Mouse (Mus musculus): ENCODE results near the gene Snap47. TPM values are rescaled to one million over a fixed set of nuclear protein-coding genes. Genes with fewer than 3 reads are reported as not detected.
A peak's percentile ranks its signal among the peaks of the same experiment; 100 is the strongest.

Snap47 gene
- polyA plus RNA-seq, 1 experiment from 2014 or later: 96.7 TPM

DNA sequence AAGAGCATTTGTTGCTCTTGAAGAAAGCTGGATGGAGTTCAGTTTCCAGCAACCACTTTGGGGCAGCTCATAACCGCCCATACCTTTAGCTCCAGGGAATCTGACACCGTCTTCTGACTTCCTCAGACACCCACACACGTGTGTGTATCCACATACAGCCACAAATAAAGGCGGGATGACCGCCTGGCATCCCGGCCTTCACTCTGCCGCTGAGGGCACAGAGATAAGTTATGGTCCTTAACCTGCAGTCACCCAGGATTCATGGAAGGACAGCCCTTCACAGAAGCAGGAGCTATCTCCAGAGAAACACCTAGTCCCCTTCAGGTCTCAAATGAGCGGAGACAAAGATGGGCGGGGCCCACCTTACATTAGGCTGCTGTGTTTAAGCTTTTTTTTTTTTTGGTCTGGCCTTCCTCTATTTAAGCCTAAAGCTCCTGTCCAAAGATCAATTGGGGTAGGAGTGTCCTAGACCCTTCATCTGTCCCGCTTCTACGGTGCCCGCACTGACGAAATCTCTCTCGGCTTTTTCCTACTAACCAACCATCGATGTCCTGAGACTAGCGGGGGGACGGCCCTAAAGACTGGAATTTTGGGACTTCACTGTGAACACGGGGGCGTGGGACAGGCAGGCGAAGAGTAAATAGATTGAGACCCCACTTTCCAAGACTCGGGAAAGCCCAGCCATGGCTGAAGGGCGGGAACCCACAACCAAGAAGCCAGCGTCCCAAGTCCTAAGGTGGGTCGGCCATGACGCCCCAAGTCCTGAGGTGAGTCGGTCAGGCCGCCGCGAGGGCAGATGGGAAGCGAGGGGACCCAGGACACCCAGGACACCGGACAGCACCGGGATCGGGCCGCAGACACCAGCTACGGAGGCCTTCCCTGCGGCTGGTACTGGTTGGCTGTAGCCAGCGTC is 20.7 kb upstream of the Snap47 start:
- Histone ChIP-seq H3K36me3 (ENCODE audit: control insufficient read depth, insufficient read depth, low read length) (no peaks in the 10 kb centered on the region), H3K4me3 (ENCODE audit: low read depth, low read length) (peak overlapping the region; percentile 90), H3K9me3 (ENCODE audit: control insufficient read depth, low read length) (no peaks in the 10 kb centered on the region), H3K9ac (ENCODE audit: low read length) (peak overlapping the region; percentile 92), H3K4me1 (replicated peaks; ENCODE audit: control insufficient read depth, insufficient read depth, low read length) (peaks cover 6% of the 10 kb centered on the region), H3K4me2 (ENCODE audit: low read length) (peak overlapping the region; percentile 85), H3K27ac (ENCODE audit: low read depth) (peak overlapping the region; percentile 77), H3K27me3 (replicated peaks; ENCODE audit: control insufficient read depth, insufficient read depth, low read length) (no peaks in the 10 kb centered on the region)
- ATAC-seq (replicated peaks; ENCODE audit: low FRiP score, low TSS enrichment, low read depth) (peak; percentile 75), DNase-seq (ENCODE audit: low spot score) (no peak)
- WGBS: 5% methylated on average over 37 of the region's 37 CpGs

DNA sequence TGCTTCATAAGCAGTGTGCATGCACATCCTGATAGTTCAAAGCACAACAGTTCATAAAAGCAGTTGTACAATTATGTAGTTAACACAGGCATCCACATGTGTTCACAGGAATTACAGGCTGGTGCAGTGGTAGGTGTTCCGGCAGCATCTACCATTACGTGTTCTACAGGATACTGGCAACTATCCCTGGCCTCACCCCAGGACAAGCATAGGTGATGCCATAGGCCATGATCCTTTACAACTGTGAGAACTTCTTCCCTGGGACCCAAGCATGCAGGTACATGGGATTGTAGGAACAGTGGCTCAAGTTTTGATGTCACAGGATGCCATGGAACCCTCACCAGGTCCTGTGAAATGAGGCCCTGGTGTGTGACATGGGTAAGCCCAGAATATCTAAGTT is 9.5 kb upstream of the Snap47 start:
- H3K4me1 ChIP-seq (replicated peaks; ENCODE audit: control insufficient read depth, insufficient read depth, low read length): peaks cover 10% of the 10 kb centered on the region; the same call in 1 of the 2 replicates
- peaks cover 17% of the 10 kb centered on the region for H3K9me3 ChIP-seq (ENCODE audit: control insufficient read depth, low read length)
- peaks cover 59% of the 10 kb centered on the region for H3K36me3 ChIP-seq (ENCODE audit: control insufficient read depth, insufficient read depth, low read length)
- no peak overlapping the region for H3K27ac ChIP-seq (ENCODE audit: low read depth)
- ATAC-seq (replicated peaks; ENCODE audit: low FRiP score, low TSS enrichment, low read depth): no peak
- no peak overlapping the region for H3K9ac ChIP-seq (ENCODE audit: low read length)
- no peak for DNase-seq (ENCODE audit: low spot score)
- H3K4me2 ChIP-seq (ENCODE audit: low read length): no peak overlapping the region
- 95% methylated on average over 2 of the region's 2 CpGs for WGBS
- H3K4me3 ChIP-seq (ENCODE audit: low read depth, low read length): no peak overlapping the region
- H3K27me3 ChIP-seq (replicated peaks; ENCODE audit: control insufficient read depth, insufficient read depth, low read length): no peaks in the 10 kb centered on the region

GRCm38 (mm10) chr11:59458973-59459372 is 8.0 kb upstream of the Snap47 start:
- Histone ChIP-seq H3K4me3 (ENCODE audit: low read depth, low read length) (no peak overlapping the region), H3K9me3 (ENCODE audit: control insufficient read depth, low read length) (peaks cover 8% of the 10 kb centered on the region), H3K9ac (ENCODE audit: low read length) (no peak overlapping the region), H3K27ac (ENCODE audit: low read depth) (no peak overlapping the region), H3K4me2 (ENCODE audit: low read length) (no peak overlapping the region), H3K36me3 (ENCODE audit: control insufficient read depth, insufficient read depth, low read length) (peaks cover 66% of the 10 kb centered on the region), H3K4me1 (replicated peaks; ENCODE audit: control insufficient read depth, insufficient read depth, low read length) (peaks cover 10% of the 10 kb centered on the region; the same call in 1 of the 2 replicates), H3K27me3 (replicated peaks; ENCODE audit: control insufficient read depth, insufficient read depth, low read length) (no peaks in the 10 kb centered on the region)
- WGBS: 13% methylated on average over 5 of the region's 5 CpGs
- ATAC-seq (replicated peaks; ENCODE audit: low FRiP score, low TSS enrichment, low read depth): peak; percentile 62
- peak; percentile 66 for DNase-seq (ENCODE audit: low spot score)

GRCm38 (mm10) chr11:59456891-59457290 is 5.9 kb upstream of the Snap47 start:
- no peak for DNase-seq (ENCODE audit: low spot score)
- Histone ChIP-seq H3K27me3 (replicated peaks; ENCODE audit: control insufficient read depth, insufficient read depth, low read length) (no peaks in the 10 kb centered on the region), H3K9ac (ENCODE audit: low read length) (no peak overlapping the region), H3K9me3 (ENCODE audit: control insufficient read depth, low read length) (no peaks in the 10 kb centered on the region), H3K4me2 (ENCODE audit: low read length) (no peak overlapping the region), H3K4me1 (replicated peaks; ENCODE audit: control insufficient read depth, insufficient read depth, low read length) (peaks cover 10% of the 10 kb centered on the region; the same call in 1 of the 2 replicates), H3K27ac (ENCODE audit: low read depth) (no peak overlapping the region), H3K36me3 (ENCODE audit: control insufficient read depth, insufficient read depth, low read length) (peaks cover 63% of the 10 kb centered on the region), H3K4me3 (ENCODE audit: low read depth, low read length) (no peak overlapping the region)
- 95% methylated on average over 2 of the region's 2 CpGs for WGBS
- ATAC-seq (replicated peaks; ENCODE audit: low FRiP score, low TSS enrichment, low read depth): no peak

DNA sequence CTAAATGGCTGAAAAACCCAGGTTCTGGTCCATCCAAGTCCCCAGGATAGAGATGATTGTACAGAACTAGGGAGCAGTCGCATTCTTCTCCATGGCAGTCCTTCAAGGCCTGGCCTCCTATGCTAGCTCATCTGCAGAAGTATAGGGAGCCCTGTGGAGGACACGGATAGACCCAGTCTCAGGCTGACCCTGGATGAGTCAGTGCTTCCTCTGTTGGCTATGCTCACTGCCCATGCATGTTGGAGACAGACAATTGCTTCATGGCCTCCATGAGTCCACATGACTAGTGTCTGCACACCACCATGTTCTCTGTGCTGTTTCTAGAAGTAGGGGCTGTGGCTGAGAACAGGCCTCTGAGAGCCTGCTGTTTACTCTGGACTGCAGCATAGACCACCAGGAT is 5.4 kb upstream of the Snap47 start:
- no peak overlapping the region for H3K4me2 ChIP-seq (ENCODE audit: low read length)
- 92% methylated on average over 2 of the region's 2 CpGs for WGBS
- no peak for ATAC-seq (replicated peaks; ENCODE audit: low FRiP score, low TSS enrichment, low read depth)
- no peak overlapping the region for H3K9ac ChIP-seq (ENCODE audit: low read length)
- H3K27me3 ChIP-seq (replicated peaks; ENCODE audit: control insufficient read depth, insufficient read depth, low read length): no peaks in the 10 kb centered on the region
- no peak overlapping the region for H3K4me3 ChIP-seq (ENCODE audit: low read depth, low read length)
- no peaks in the 10 kb centered on the region for H3K9me3 ChIP-seq (ENCODE audit: control insufficient read depth, low read length)
- H3K36me3 ChIP-seq (ENCODE audit: control insufficient read depth, insufficient read depth, low read length): peaks cover 67% of the 10 kb centered on the region
- H3K4me1 ChIP-seq (replicated peaks; ENCODE audit: control insufficient read depth, insufficient read depth, low read length): peaks cover 10% of the 10 kb centered on the region; the same call in 1 of the 2 replicates
- H3K27ac ChIP-seq (ENCODE audit: low read depth): no peak overlapping the region
- no peak for DNase-seq (ENCODE audit: low spot score)

DNA sequence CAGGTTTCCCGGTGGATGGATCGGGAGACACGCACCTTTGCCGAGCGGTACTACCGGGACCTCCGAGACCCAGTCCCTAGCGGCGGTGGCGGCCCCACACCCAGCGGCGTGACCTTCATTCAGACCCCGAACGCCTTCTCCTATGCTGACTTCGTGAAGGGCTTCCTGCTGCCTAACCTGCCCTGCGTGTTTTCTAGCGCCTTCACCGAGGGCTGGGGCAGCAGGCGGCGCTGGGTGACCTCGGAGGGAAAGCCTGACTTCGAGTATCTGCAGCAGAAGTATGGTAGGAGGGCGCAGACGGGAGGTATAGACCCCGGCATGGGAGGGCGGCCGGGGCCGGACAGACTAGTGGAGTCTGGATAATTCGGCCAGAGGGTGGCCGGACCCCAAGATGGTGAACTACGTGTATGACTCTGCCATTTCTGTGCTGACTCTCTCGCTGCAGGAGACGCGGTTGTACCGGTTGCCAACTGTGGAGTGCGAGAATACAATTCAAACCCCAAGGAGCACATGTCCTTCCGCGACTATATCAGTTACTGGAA is 685 bp downstream of the Snap47 start:
- peak; percentile 78 for ATAC-seq (replicated peaks; ENCODE audit: low FRiP score, low TSS enrichment, low read depth)
- Histone ChIP-seq H3K27ac (ENCODE audit: low read depth) (peak overlapping the region; percentile 77; the same call in 1 of the 2 replicates), H3K9me3 (ENCODE audit: control insufficient read depth, low read length) (no peaks in the 10 kb centered on the region), H3K4me2 (ENCODE audit: low read length) (peak overlapping the region; percentile 95), H3K27me3 (replicated peaks; ENCODE audit: control insufficient read depth, insufficient read depth, low read length) (no peaks in the 10 kb centered on the region), H3K4me3 (ENCODE audit: low read depth, low read length) (peak overlapping the region; percentile 87), H3K4me1 (replicated peaks; ENCODE audit: control insufficient read depth, insufficient read depth, low read length) (peaks cover 16% of the 10 kb centered on the region), H3K9ac (ENCODE audit: low read length) (peak overlapping the region; percentile 75), H3K36me3 (ENCODE audit: control insufficient read depth, insufficient read depth, low read length) (peaks cover 38% of the 10 kb centered on the region)
- under 1% methylated on average over 38 of the region's 38 CpGs for WGBS
- DNase-seq (ENCODE audit: low spot score): no peak

GRCm38 (mm10) chr11:59449741-59450229 is 1.2 kb downstream of the Snap47 start, which contains the start of gene Jmjd4:
Gene Jmjd4, plus strand, starts transcription at chr11:59450045.
- under 1% methylated on average over 36 of the region's 40 CpGs for WGBS
- ATAC-seq (replicated peaks; ENCODE audit: low FRiP score, low TSS enrichment, low read depth): peak; percentile 94

GRCm38 (mm10) chr11:59443102-59443501 is 7.9 kb downstream of the Snap47 start:
- H3K4me2 ChIP-seq (ENCODE audit: low read length): no peak overlapping the region
- no peak for ATAC-seq (replicated peaks; ENCODE audit: low FRiP score, low TSS enrichment, low read depth)
- H3K9me3 ChIP-seq (ENCODE audit: control insufficient read depth, low read length): no peaks in the 10 kb centered on the region
- no peak overlapping the region for H3K4me3 ChIP-seq (ENCODE audit: low read depth, low read length)
- DNase-seq (ENCODE audit: low spot score): peak; percentile 32
- no peaks in the 10 kb centered on the region for H3K4me1 ChIP-seq (replicated peaks; ENCODE audit: control insufficient read depth, insufficient read depth, low read length)
- H3K27me3 ChIP-seq (replicated peaks; ENCODE audit: control insufficient read depth, insufficient read depth, low read length): no peaks in the 10 kb centered on the region
- H3K9ac ChIP-seq (ENCODE audit: low read length): no peak overlapping the region
- H3K36me3 ChIP-seq (ENCODE audit: control insufficient read depth, insufficient read depth, low read length): peaks cover under 1% of the 10 kb centered on the region
- no peak overlapping the region for H3K27ac ChIP-seq (ENCODE audit: low read depth)

More at GRCm38 (mm10) chr11:59449741-59450229, 1.2 kb downstream of the Snap47 start, which contains the start of gene Jmjd4:
- H3K4me3 ChIP-seq (ENCODE audit: low read depth, low read length): peak within 1 kb of the TSS; percentile 87
- peak; percentile 93 for DNase-seq (ENCODE audit: low spot score)
- H3K4me2 ChIP-seq (ENCODE audit: low read length): peak within 1 kb of the TSS; percentile 95
- H3K4me1 ChIP-seq (replicated peaks; ENCODE audit: control insufficient read depth, insufficient read depth, low read length): peaks cover 16% of the 10 kb centered on the region
- peak within 1 kb of the TSS; percentile 77; the same call in 1 of the 2 replicates for H3K27ac ChIP-seq (ENCODE audit: low read depth)
- H3K9me3 ChIP-seq (ENCODE audit: control insufficient read depth, low read length): no peaks in the 10 kb centered on the region
- H3K36me3 ChIP-seq (ENCODE audit: control insufficient read depth, insufficient read depth, low read length): peaks cover 33% of the 10 kb centered on the region
- peak within 1 kb of the TSS; percentile 75 for H3K9ac ChIP-seq (ENCODE audit: low read length)
- no peaks in the 10 kb centered on the region for H3K27me3 ChIP-seq (replicated peaks; ENCODE audit: control insufficient read depth, insufficient read depth, low read length)

All from intestine, embryonic 14.5 days (tissue).